Mouse (Mus musculus) E14TG2a.4 (cell line): ENCODE measurements around the gene Agap2.

Experiments used
- H3K27me3 ChIP-seq: 2 replicates; pipeline ENCODE4 v1.6.1; 2014; ENCODE audit warnings: low read length, control low read depth; ENCODE audit not compliant: insufficient read depth
- H3K36me3 ChIP-seq: 2 replicates; pipeline ENCODE4 v1.6.1; 2014; ENCODE audit warnings: low read length, control low read depth; ENCODE audit not compliant: insufficient read depth
- H3K4me1 ChIP-seq: replicated peaks from 2 replicates; pipeline ENCODE4 v1.6.1; 2014; ENCODE audit warnings: low read depth, low read length, control low read depth
- H3K4me3 ChIP-seq: replicated peaks from 2 replicates; pipeline ENCODE4 v1.5.1; 2014; ENCODE audit warnings: mild to moderate bottlenecking, low read length
- H3K9me3 ChIP-seq: 2 replicates; pipeline ENCODE4 v1.6.1; 2014; ENCODE audit warnings: low read length, control low read depth
- CTCF ChIP-seq: conservative IDR thresholded peaks from 2 replicates; pipeline ENCODE4 v1.5.1; 2014; ENCODE audit warnings: low read length
- NANOG ChIP-seq: IDR thresholded peaks from 2 replicates; pipeline ENCODE4 v1.6.1; 2014; ENCODE audit warnings: borderline replicate concordance, low read length, mixed read lengths
- POU5F1 ChIP-seq: IDR thresholded peaks from 2 replicates; pipeline ENCODE4 v1.6.1; 2014; ENCODE audit warnings: low read length, borderline replicate concordance

Gene Agap2

DNA sequence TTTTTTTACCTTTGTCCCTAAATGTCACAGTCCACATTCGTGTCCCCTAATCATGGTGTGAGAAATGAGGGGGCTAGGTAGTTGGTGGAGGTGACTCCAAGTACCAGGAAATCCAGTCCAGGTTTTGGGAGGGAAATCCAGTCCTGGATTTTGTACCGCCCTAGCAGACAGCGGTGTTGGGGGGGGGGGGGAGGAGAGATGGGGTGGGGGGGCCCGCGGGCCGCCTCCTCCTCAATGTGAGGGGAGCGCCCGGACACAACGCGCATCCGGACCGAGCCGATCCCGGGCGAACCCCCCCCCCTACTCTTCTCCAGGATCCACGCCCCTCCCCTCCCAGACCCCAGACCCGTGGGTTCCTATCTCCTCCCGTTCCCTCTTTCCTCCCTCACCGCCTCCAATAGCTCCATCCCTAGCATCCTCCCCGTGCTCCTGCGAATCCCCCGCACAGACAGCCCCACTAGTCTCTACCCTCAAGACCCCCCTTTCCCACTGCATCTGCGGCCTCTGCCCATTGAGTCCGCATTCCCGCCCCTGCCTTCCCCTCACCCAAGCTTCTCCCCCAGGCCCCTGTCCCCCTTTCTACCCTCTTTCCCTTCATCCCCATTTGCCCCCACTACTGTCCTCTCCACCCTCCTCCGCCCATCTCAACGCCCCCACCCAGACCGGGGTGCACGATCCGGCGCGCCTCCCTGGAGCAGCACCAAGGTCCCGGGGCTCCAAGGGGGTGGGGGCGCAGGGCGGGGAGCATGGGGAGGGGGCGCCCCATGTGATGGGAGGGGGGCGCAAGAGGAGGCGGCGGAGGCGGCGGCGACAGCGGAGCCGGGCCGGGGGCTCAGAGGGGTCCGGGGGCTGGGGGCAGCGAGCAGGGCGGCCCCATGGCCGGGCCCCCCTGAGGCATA is 3.8 kb downstream of the Agap2 start:
- H3K36me3 ChIP-seq = no peaks in the 10 kb centered on the region
- H3K27me3 ChIP-seq = peaks cover 90% of the 10 kb centered on the region
- H3K4me1 ChIP-seq = peaks cover 52% of the 10 kb centered on the region
- H3K9me3 ChIP-seq = no peaks in the 10 kb centered on the region
- TF ChIP-seq CTCF = no peak
- TF ChIP-seq NANOG = no peak
- no peak for TF ChIP-seq POU5F1
- peak overlapping the region; percentile 77 for H3K4me3 ChIP-seq

GRCm38 (mm10) chr10:127079665-127080391 is 4.7 kb downstream of the Agap2 start:
- peak overlapping the region; percentile 77 for H3K4me3 ChIP-seq
- no peaks in the 10 kb centered on the region for H3K9me3 ChIP-seq
- no peaks in the 10 kb centered on the region for H3K36me3 ChIP-seq
- H3K27me3 ChIP-seq = peaks cover 91% of the 10 kb centered on the region
- TF ChIP-seq POU5F1 = no peak
- TF ChIP-seq CTCF = no peak
- no peak for TF ChIP-seq NANOG
- H3K4me1 ChIP-seq = peaks cover 52% of the 10 kb centered on the region

GRCm38 (mm10) chr10:127080901-127081780 is 6.1 kb downstream of the Agap2 start:
- Histone ChIP-seq H3K4me1 (peaks cover 44% of the 10 kb centered on the region), H3K4me3 (peak overlapping the region; percentile 77)
- TF ChIP-seq NANOG (no peak), CTCF (no peak), POU5F1 (no peak)

GRCm38 (mm10) chr10:127081996-127082620 is 7.0 kb downstream of the Agap2 start:
- Histone ChIP-seq H3K9me3 (no peaks in the 10 kb centered on the region), H3K27me3 (peaks cover 86% of the 10 kb centered on the region), H3K4me3 (peak overlapping the region; percentile 77), H3K36me3 (no peaks in the 10 kb centered on the region), H3K4me1 (peaks cover 43% of the 10 kb centered on the region)
- TF ChIP-seq POU5F1 (no peak), NANOG (no peak), CTCF (no peak)

More at GRCm38 (mm10) chr10:127080901-127081780, 6.1 kb downstream of the Agap2 start:
- H3K27me3 ChIP-seq = peaks cover 86% of the 10 kb centered on the region
- no peaks in the 10 kb centered on the region for H3K9me3 ChIP-seq
- no peaks in the 10 kb centered on the region for H3K36me3 ChIP-seq

DNA sequence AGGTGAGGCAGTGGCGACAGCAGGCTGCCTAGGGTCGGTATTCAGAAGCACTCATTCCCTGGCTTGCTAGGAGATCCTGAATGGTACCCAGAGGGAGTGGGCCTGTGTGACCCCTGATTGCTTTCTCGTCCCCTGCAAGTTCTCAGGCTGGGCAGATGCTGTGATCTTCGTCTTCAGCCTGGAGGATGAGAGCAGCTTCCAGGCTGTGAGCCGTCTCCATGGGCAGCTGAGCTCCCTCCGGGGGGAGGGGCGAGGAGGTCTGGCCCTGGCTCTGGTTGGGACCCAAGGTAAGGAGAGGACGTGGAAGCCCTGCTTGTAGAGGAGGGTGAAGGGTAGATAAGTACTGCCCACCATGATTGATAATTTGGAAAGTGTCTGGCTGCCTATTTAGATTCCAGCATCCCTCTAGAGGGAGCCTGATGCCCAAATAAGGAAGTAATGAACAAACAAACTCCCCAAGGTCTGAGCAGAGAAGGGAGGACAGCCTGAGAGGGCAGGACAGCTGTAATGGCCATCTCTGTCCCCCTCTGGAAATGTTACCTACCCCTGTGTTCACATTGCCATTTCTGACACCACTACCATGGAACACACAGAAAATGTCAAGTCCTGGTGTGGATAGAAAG is 8.3 kb downstream of the Agap2 start:
- H3K4me1 ChIP-seq = peaks cover 30% of the 10 kb centered on the region
- H3K4me3 ChIP-seq = no peak overlapping the region
- H3K27me3 ChIP-seq = peaks cover 86% of the 10 kb centered on the region
- TF ChIP-seq POU5F1 (no peak), CTCF (no peak), NANOG (no peak)
- no peaks in the 10 kb centered on the region for H3K9me3 ChIP-seq
- no peaks in the 10 kb centered on the region for H3K36me3 ChIP-seq

DNA sequence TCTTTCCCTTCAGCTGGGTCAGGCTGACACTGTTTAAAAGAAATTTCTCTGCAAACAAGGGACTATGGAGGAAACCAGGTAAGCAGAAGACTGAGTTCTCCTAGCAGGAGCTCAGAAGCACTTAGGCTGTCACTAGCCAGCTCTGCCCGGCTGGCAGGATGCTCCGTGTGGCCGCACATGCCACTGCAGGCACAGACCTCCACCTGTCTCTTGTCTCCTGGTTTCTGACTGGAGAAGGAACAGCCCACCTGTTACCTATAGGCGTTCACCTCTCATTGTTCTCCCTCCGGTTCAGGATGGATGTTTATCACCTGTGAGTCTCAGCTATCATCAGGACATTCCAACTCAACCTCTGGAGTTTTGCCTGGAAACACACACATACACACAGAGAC is 8.8 kb downstream of the Agap2 start:
- peaks cover 87% of the 10 kb centered on the region for H3K27me3 ChIP-seq
- no peaks in the 10 kb centered on the region for H3K9me3 ChIP-seq
- TF ChIP-seq CTCF = no peak
- no peak for TF ChIP-seq NANOG
- H3K4me1 ChIP-seq = peaks cover 28% of the 10 kb centered on the region
- no peaks in the 10 kb centered on the region for H3K36me3 ChIP-seq
- no peak overlapping the region for H3K4me3 ChIP-seq

DNA sequence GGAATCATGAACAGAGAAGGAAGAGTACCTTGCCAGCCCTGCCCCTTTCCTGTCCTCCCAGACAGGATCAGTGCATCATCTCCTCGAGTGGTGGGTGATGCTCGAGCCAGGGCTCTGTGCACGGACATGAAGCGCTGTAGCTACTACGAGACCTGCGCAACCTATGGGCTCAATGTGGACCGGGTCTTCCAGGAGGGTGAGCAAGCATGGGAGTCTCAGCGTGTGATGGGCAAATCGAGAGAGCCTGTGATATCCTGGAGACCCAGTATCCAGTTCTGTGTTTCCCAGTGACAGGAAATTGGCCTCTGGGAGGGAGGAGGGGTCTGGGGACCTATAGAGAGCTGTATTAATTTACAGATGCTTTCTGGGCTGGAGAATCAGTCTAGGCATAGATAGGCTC is 10.0 kb downstream of the Agap2 start:
- H3K36me3 ChIP-seq = no peaks in the 10 kb centered on the region
- H3K4me1 ChIP-seq = peaks cover 23% of the 10 kb centered on the region
- no peak overlapping the region for H3K4me3 ChIP-seq
- no peaks in the 10 kb centered on the region for H3K9me3 ChIP-seq
- no peak for TF ChIP-seq CTCF
- no peak for TF ChIP-seq NANOG
- TF ChIP-seq POU5F1 = no peak
- H3K27me3 ChIP-seq = peaks cover 87% of the 10 kb centered on the region
